Mouse (Mus musculus): Measurements from ENCODE around the gene Gfod1.

Gene Gfod1

DNA sequence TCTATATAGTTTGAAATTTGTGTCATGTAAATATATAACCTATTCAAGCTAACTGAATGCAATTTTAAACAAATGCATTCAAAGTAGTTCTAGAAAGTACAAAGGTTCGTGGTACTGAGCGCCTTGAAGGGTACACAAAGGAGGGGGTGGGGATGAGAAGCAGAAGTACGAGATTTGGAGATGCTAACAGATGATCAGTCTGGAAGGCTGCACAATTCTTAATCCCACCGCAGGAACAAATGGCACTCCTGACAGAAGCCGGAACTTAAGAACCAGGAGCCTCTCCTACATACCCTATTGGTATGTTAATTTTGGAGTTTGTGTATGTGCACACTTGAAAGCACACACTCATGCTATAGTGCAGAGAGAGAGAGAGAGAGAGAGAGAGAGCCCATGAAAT is 4.8 kb downstream of the Gfod1 start:
- no peak for DNase-seq (ENCODE audit: low read depth, low spot score)

DNA sequence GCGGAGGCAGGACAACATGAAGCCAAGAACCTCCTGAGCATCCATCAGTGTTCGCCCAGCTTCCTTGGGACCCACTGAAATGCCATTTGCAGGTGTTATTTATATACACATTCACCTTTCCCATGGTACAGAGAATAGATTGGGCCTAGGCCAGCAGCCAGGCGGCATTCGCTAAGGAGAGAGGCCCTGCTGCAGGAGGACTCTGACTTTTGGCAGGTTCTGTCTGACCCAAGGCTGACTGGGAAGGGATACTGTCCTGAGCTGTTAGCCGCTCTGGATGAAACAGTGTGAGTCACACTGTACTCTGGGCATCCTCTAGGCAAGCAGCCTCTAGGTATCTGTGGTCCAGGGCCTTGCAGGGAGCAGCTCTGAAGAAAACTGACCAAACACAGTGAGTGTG is 6.4 kb downstream of the Gfod1 start:
- DNase-seq (ENCODE audit: low read depth, low spot score) = no peak

DNA sequence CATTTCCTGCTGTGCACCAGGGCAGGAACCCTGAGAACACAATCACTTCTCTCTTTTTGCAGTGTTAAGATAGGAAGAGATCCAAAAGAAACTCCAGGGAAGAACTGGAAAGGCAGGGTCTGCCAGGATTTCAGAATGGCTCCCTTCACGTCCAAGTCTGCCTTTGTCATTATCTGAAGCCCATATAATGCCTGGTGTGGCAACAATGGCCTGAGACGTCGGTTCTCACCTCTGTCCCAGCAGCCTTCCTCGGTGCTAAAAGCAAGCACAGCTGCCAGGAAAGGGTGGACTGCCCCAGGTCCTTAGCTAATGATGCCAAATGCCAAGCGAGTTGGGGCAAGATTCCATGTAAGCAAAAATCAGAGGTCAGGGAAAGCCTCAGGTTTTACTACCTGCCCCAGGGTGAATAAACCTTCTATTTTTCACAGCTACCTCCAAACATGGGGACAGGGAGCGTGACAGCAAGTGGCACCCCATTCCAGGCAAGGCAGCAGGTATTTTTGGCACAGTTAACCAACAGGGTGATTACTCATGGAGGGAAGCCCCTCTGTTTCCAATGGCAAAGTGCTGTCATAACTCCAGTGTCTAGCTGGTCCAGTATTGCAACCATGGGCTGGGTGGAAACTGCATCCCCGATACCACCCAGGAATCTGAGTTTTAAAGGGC is 7.7 kb downstream of the Gfod1 start:
- no peak for DNase-seq (ENCODE audit: low read depth, low spot score)

DNA sequence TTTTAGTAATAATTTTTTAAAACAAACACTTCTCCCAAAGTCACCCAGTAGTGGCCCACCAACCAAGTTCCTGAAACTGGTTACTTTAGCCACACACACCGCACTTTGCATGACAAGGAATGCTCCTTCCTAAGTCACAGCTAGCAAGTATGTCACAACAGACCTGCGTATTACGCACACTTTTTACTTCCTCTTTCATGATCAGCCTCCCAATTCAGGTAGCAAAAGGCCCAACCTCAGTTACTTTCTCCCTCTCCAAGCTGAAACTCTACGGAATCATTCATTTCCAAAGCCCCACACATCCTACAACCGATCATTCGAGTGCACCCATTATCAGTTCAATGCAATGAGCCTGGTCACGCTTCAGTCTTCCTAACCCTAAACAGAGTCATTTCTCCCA is 8.3 kb downstream of the Gfod1 start:
- DNase-seq (ENCODE audit: low read depth, low spot score) = peak; percentile 25

DNA sequence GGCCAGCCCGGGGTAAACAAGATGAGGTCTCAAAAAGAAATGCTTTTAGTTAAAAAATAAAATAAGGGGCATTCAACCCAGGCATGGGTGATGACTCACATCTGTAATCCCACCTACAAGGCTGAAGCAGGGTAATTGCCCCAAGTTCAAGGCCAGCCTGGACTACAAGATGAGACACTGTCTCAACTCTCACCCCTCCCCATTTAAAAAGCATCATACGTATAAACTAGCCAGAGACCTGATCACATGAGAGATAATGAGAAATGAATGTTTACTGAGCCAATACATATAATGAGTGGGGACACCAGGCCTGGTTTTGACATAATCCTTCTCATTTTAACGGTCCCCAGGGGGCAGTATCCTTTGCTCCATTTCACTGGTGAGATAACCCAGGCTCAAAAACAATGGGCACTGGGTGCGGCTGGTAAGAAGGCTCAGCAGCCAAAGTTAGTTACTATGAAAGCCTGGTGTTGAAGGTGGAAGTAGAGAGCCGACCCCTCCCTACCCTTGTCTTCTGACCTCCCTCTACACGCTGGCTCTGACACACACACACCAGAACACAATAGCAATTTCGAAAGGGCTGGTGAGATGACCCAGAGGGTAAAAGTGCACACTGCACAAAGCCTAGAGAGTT is 8.9 kb downstream of the Gfod1 start:
- DNase-seq (ENCODE audit: low read depth, low spot score) = peak; percentile 75

DNA sequence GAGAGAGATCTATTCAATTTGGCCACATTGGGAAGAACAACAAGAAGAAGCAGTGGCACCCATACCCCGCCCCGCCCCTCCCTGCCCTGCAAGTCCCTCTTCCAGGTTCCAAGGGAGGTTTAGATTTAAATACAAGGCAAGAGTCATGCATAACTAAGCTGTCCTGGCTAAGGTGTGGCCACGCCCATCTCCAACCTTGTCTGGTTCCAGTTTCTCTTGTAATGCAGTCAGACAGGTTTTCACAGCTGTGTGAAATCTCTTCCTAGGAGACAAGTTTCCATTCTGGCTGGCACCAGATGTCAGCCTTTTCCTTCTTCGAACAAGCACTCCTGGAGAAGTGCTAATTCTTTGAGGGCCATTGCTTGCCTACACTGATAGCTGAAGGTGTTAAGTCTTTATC is 11.1 kb downstream of the Gfod1 start:
- DNase-seq (ENCODE audit: low read depth, low spot score) = peak; percentile 92

DNA sequence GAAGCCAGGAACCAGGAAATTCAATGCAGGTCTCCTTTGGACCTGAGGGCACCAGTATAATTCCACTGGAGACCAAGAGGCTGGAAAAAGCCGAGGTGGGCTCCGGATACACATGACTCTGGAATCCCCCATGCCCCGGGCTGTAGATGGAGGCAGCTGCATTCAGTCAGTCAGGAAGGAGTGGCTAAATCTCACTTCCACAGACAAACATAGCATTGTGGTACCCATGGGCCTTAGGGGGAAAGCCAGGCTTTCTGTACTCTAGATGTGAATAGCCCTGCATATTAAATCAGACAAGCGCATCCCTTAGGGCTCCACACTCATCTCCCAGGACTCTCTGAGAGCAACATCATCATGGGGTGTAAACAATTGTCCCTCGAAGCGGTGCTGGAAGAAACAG is 14.9 kb downstream of the Gfod1 start:
- no peak for DNase-seq (ENCODE audit: low read depth, low spot score)

DNA sequence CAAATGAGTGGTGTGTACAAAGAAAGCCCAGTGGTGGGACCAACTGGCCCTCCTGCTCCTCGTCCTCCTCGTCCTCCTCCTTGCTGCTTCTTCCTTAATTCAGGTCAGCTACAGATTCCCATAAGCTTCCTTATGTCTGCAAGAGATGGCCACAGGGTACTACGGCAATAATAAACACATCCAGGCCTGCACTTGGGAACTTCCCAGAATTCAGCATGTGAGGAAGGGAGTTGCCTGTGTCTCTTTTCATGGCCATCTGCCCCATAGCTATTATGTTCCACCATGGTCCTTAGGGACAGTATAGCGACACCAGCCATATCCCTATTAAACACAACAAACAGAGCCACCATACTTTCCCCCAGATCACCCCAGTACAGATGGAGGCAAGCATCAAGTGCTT is 15.5 kb downstream of the Gfod1 start:
- DNase-seq (ENCODE audit: low read depth, low spot score) = no peak

DNA sequence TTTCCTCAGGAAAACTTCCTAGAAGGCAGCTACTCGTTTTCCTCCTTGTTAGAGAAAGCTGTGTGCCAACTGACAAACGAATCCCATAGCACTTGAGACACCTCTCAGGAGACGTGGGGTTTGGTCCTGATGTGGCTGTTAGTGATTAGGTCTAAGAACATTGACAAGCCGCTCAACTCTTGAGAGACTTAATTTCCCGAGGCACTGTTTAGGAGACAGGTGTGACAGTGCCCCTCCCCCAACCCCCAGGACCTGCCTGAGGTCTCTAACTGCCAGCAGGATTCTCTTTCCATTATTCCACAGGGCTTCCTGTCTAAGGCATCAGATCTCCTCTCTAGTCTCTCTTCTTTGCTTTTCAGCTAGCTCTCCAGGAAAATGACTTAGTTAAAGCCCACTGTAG is 15.9 kb downstream of the Gfod1 start:
- DNase-seq (ENCODE audit: low read depth, low spot score) = no peak

DNA sequence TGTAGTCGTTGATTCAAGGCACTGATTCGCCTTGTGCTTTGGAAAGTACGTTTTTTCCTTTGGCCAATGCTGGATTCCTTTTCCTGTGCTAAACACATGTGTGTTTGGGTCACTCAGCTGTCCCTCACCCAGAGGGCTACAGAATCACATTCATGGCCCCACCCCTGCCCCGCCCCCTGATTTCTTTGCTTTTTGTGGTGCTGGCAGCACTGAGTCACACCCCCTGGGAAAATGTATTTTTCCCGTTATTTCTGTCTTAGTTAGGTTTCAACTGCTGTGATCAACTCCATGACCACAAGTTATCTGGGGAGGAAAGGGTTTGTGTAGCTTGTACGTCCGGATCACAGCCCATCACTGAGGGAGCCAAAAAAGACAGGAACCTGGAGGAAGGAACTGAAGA is 17.1 kb downstream of the Gfod1 start:
- no peak for DNase-seq (ENCODE audit: low read depth, low spot score)

DNA sequence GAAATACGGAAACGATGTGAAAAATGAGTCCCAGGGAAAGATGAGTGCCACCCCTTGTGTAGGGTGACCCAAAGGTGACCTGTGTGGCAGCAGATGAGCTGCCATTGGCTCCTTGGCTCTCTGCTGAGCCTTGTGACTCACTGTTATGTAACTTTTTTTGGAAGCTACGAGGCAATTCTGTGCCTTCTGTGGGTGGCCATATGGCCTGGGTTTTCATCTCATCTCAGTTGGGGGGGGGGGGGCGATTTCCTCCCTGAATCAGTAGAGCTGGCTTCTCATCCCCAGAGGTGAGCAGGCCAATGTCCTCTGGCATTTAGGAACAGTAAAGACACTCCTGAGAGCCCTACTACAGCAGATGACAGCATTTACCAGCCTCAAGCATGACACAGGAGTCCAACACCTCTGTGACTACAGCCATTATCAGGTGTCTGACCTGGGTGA is 19.2 kb downstream of the Gfod1 start:
- no peak for DNase-seq (ENCODE audit: low read depth, low spot score)

DNA sequence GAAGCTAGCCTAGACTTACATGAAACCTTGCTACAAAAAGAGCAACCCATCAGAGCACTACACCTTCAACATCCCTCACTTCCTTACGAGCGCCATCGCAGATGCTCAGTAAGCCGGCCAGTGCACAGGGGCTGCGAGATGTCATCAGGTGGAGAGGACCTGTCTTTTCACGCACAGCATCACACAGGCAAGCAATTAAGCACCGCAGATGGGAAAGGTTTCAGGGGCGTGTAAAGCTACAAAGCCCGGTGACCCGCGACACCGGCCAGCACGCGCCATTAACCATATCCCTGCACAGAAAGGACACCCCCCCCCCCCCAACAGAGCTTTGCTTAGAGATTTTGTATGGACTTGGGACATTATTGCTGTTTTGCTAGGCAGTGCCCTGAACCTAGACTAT is 30.1 kb downstream of the Gfod1 start:
- DNase-seq (ENCODE audit: low read depth, low spot score) = no peak

DNA sequence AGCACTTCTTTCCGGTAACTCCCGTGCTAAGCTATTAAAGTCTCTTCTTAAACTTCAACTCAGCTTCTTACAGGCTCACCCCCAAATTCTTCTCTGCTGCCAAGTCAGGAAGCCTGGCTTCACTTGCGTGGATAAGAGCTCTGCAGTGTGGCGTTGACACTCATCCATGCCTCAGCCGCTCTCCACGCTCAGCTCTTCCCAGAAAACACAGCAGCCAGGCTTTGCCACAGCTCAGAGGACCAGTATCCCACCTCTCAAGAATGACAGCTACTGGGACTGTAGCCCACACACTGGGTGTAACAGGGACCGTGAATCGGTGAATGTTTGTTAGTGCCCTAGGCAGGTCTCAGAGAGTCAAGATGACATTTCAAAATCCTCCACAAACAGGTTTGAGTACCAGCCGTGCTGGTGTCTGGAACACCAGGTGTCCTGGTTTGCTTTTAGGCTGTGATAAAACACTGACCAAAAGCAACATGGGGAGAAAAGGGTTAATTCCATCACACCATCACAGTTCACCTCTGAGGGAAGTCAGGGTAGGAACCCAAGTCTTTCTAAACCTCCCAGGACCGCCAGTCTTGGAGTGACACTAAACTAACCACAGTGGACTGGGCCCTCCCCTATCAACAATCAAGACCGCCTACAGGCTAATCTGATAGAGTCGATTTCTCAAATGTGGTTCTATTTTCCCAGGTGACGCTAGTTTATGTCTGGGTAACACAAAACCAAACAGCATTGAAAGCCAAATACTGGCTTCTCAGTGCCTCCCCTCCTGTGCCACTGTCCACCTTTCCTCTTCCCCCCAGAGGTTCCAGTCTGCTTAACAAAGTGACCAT is 31.5 kb downstream of the Gfod1 start:
- DNase-seq (ENCODE audit: low read depth, low spot score) = no peak

DNA sequence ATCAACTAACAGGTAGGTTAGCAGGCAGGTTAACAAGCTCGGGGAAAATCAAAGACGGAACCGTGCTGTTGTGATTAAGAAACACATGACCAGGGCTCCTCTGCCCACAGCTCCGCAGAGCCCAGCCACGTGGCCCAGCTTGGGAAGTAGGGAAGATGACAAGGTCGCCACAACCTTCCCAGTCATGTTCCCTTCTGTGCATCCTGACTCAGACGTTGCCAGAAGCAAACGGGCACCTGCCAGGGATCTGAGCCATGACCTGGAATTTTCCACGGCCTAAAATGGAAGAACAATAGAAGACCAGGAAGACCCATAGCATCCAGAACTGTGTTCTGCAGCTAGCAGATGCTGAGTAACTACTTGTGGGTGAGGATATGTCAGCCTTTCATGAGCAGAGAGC is 32.5 kb downstream of the Gfod1 start:
- no peak for DNase-seq (ENCODE audit: low read depth, low spot score)

DNA sequence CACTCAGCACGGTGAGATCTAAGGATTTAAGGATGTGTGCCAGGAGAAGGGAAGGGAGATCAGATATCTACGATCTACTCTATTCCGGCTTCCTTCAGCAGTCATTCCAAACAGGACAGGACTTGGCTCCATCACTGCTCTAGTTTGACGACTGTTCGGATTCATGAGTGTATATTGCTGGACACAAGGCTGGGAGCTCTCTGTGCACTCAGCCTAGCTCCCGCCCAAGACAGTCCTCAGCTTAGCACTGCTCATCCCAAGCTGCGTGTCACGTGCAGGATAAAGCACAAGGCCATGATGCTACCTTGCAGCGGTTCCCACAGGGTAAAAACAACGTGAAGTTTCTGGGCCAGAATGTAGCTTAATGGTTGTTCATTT is 33.8 kb downstream of the Gfod1 start:
- no peak for DNase-seq (ENCODE audit: low read depth, low spot score)

DNA sequence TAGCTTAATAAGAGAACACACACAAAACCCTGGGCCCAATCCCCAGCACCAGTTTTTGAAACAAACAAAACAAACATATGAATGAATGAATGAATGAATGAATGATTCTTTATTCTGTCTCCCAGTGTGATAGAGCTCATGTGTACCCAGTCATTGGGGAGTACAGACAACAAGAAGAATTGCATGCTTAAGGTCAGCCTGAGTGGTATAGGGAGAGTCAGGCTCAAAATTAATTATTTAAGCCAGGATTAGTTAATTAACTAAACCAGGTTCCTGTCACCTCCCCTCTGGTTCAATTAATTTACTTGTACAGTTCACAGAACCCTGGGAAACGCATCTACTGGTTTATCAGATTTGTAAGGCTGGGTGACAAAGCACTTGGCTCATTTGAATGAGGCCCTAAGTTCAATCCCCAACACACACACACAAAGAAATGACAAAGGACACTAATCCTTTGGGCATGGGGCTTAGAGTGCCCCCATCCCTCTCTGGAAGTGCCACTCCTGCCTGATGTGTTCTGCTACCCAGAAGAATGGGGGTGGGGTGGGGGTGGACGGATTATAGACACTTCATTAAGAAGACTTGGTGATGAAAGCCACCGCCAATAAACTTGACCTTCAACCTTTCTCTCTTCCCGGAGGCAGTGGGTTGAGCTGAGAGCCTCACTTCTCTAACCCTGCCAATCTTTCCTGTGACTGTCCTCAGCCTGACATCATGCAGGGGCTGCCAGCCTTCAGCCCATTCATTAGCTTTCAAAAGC is 34.3 kb downstream of the Gfod1 start:
- DNase-seq (ENCODE audit: low read depth, low spot score) = no peak

DNA sequence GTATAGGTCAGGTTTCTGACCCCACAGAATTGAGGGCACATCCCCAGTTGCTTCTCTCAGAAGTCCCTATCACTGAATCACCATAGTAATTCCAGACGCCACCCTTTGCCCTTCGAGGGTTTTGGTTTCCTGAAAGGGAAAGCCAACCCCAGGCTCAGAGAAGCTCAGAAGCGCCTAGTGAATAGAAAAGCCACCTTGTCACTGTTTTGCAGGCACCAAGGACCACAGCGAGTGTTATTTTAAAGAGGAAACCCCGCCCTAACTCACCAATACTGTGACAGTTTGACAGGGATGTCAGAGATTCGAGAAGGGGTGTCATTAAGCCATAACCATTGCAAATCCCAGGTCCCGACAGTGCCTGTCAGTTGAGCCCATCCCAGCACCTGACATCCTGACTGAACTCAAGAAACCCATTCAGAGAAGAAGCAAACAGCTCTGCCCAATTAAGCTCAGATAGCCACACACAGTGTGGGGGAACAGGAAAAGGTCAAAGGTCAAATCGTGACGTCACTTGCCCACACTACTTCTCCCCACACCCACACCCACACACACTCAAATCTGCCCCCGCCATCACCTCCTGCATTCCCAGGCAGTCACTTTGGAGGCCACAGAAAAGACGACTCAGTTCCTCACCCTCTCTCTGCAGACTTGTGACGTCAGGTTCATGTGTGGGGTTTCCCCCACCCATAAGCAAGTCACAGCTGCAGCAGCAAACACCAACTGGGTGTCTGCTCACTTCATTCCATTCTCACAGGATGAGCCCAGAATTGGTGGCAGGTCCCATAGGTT is 35.2 kb downstream of the Gfod1 start:
- peak; percentile 37 for DNase-seq (ENCODE audit: low read depth, low spot score)

DNA sequence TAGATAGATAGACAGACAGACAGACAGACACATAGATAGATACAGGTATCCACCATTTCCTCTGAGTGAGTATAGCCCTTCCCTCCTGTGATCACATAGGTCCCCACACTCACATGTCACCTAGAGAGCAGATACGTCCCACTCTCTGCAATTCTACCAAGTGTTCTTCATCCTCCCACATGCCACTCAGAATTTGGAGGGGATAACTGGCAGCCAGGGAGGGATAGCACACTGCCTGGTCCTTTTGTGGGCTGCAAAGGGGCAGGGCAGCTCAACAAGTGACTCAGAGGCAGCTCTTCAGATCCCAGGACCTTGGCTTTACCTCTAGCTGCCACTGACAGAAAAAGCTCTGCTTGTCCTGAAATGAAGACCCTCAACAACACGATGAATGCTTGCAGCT is 36.1 kb downstream of the Gfod1 start:
- no peak for DNase-seq (ENCODE audit: low read depth, low spot score)

DNA sequence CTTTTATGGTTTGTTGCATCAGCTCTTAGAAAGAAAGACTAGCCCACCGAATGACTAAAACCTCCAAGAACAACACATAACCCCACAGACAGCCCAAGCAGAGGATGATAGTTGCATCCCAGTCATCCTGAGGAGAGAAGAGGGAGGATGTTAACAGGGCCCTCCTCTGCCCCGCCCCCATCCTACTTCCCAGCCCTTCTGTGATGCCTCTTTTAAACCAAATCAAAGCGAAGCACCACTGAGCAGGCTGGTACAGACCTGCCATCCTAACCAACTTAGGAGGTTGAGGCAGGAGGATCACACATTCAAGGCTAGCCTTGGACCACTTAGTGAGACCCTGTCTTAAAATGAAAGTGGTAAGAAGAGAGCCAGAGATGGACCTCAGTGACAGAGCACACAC is 36.8 kb downstream of the Gfod1 start:
- DNase-seq (ENCODE audit: low read depth, low spot score) = no peak

DNA sequence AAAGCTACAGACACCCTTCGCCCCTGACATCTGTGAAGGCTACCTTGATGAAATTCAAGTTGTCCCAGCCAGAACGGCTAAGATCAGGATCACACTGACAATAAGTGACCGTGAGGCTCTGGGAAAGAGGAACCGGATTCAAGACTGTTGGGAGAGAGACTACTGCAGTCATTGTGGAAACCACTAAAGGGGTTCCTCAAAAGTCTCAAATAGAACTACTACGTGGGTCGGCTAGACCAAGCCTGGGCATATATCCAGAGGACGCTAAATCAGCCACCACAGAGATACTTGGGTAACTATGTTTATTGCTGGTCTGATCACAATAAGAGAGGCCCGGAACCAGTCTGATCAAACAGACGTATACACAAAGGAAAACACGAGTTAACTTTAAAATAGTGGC is 37.6 kb downstream of the Gfod1 start:
- no peak for DNase-seq (ENCODE audit: low read depth, low spot score)

DNA sequence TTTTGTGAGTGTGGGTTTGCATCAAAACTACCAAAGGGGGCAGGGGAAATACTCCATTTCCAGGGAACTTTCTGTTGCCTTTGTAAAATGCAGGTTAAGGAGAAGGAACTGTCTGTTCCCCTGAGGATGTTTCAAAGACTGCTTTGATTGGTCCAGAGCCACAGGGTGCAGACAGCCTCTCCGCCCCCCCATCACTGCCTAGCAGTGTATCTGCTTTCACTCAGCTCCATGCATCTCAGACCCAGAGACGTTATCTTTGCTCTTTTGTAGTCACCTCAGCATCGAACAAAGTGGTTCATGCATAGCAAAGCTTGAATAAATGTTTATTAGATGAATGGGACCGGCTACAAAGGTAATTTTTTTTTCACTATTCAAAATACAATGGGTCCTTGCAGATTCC is 38.9 kb downstream of the Gfod1 start:
- DNase-seq (ENCODE audit: low read depth, low spot score) = no peak
